Mouse (Mus musculus) skeletal muscle tissue, adult 2 months (tissue): Measurements from ENCODE around the gene 1700125H20Rik.
A peak's percentile ranks its signal among the peaks of the same experiment; 100 is the strongest.
"Not testable (repeated sequence)": the region's sequence is repeated elsewhere in the genome, so short reads cannot be mapped to it uniquely, and the experiment has no call there.

ENCODE experiments used
- DNase-seq: peaks from one replicate; pipeline ENCODE4 v3.0.0-alpha.2; 2012; ENCODE audit warnings: low read depth, low spot score

1700125H20Rik gene

DNA sequence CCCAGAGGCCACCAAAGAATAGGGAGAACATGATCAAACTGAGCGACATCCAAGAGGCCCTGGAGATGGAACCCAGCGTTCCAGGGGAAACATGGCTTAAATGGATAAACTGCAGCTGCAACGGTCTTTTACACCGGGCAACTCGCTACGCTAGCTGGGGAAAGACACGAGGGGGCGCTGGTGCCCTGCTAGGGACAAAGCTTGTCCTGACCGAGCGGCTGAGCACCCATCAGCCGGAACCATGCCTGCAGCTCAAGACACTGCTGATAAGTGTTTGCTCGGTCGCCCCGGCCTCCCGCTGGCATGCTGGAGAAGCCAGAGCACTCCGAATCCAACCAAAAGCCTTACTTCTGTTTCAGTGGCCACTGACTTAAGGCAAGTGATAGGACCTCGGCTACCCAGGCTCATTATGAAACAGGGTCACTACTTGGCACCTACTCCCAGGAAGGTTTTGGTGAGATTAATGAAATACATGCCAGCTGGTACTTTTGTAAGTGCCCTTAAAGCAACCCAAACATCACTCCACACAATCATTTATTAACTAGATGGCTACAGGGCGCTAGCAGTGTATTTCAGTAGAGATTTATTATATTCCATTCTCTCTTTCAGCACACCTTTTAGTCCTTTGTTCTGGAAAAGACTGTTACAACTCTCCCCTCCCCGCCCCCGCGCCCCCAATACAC, at the start of gene 1700125H20Rik:
Gene 1700125H20Rik (plus strand): TSS at position 347 of the 683 bp plus-strand sequence.
- DNase-seq, result peak; percentile 63

DNA sequence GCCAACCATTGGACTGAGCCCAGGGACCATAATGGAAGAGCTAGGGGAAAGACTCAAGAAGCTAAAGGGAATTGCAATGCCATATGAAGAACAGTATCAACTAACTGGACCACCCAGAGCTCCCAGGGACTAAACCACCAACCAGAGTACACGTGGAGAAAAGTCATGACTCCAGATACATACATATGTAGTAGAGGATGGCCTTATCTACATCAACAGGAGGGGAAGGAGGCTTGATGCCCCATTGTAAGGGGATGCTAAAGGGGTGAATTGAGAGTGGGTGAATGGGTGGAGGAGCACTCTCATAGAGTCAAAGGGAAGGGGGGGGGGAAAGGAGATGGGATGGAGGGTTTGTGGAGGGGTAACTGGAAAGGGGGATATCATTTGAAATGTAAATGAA, 48.1 kb upstream of the 1700125H20Rik start:
- DNase-seq, result no peak

DNA sequence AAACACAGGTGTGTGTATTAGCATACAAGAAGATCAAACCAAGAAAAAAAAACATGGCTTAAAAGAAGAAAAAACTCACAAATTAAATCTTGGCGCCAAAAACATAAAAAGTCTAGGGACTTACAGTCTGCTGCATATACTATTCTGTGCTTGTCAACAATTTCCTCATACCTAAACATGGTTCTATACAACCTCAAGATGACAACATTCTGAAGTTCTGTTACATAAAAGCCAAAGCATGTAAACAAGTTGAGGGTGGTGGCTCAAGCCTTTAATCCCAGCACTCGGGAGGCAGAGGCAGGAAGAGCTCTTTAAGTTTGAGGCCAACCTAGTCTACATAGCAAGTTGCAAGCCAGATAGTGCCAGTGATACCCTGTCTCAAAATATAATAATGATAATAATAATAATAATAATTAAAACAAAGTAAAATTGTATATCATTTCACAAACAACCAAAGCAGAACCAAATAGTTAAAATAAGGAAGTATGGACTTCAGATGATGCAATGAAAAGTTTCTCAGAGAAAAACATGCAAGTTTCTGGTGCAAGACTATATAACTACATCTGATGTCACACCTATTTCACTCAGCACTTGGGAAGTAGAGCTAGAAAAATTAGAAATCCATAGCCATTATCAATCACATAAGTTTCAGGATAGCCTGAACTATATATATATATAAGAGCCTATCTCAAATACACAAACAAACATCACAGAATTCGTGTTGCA, 46.8 kb upstream of the 1700125H20Rik start:
- no peak for DNase-seq

DNA sequence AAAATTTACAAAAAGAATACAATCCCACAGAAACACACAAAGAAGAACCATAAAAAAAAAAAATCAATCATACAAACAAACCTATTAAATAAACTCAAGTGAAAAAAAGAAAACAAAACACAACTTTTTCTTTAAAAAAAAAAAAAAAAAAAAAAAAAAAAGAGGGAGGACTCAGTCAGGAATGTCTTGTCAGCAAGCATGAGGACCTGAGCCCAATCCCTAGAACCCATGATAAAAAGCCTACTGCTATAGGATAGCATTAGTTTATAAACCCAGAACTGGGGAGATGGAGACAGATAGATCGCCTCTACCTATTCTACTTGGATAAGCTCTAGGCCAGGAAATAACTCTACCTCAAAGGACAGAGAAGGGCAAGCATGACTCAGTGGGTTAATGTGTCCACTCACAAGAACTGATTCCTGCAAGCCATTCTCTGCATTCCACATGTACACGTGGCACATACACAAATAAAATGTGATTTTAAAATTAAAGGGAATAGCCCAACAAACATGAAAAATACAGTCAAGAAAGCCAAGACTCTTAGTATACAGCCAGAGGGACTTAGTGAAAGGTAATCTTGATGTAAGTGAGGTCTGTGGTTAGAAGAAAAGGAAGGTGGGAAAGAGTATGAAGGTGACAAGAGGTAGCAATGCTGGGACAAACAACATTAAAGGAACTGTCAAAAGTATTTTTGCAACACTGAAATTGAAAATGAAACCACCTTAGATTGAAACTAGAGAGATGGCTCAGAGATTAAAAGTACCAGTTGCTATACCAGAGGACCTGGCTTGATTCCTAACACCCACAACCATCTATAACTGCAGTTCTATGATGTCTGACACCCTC, 43.7 kb upstream of the 1700125H20Rik start:
- no peak for DNase-seq

DNA sequence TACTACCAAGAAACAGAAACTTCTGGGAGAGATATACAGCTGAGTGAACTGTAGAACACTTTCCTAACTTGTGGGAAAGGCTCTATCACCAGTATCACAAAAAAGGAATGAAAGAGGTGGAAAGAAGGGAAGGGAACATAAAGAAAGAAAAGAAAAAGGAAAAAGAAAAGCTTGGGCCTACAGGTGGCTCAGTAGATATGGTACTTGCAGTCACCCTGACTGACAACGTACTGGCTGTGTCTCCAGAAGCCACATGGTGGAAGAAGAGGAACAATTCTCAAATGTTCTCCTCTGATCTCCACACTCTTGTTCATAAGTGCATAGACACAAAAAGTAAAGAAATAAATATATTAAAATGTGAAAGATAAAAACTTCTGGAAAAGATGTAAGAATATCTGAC, 41.3 kb upstream of the 1700125H20Rik start:
- DNase-seq, result no peak

DNA sequence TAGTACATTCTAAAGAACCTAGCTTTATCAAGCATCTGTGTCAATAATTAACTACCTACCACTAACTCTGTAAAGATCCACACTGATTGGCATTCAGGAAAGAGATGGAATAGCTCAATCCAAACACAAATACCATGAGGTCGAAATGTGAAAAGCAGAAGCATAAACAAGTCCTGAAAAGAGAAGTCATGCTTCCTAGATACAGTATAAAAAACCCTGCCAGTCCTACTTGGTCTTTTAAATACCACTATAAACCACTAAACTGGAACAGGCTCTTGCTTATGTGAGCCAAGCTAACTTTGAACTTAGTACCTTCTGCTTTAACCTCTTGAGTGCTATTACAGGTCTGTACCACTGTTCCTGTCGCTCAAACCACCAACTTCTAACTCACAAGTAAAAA, 38.7 kb upstream of the 1700125H20Rik start:
- DNase-seq, result no peak

DNA sequence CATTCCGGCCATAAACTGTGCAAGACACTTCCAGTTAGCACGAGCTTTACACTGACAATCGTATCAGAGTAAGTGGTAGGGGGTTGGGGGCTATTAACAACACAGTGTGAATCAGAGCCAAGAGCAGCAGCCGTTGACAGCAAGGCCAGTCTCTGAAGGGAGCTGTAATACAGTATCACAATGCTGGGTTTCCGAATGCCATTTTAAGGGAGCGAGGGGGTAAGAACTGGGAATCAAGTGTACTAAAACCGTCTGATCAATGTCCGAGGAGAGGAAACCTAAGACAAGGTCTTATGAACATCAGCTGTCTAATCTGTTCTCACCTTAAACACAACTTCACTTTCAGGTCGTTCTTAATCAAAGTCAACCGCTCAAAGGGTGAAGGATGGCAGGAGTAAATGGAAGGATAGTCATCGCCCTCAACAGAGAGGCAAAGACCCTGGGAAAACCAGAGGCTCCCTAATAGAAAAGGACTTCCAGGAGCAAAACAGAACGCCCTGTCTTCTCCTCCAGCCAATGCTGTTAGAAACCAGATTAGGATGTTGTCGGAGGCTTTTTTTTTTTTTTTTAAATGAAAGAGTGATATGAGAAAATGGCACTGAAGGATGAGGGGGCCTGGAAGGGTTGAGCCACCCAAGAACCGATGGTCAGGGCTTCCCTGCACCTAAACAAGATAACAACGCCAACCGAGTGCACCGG, 31.3 kb upstream of the 1700125H20Rik start:
- no peak for DNase-seq

DNA sequence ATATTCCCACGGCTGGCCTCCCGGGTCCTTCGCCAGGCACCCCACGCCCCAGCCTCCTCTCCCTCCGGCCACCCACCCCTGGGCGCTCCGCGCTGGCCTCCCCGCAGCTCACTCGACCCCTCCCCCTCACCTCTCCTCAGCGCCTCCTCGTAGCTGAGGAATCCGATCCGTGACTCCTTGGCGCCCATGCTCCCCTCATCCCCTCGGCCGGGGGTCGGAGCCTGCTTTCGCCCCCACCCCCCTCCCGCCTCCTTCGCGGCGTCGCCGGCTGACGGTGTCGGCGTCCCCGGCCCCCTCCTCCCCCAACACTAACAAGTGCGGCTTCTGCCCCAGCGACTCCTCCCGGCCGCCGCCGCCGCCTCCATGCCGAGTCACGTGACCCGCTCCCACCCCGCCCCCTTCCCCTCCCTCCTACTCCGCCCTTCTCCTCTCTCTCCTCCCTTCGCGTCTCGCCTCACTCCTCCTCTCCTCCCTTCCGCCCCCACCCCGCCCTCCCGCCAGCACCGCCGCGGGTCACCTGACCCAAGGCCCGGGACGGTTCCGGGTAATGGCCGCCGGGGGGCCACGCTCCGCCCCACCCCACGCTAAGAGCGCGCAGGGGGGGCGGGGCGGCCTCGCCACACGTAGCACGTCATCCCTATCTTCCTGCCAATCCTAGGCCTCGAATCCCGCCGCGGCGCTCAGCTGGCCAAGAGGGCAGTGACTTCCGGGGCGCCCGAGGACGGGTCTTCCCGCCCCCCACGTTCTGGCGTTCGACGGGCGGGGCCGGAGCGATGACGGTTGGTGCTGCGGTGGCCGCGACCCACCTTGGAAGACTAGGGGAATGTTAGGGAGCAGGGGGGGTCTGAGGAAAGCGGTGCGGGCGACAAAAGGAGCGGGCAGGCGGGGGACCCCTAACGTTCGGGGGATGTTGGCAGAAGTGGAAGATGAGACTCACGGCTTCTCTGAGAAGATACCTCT, 30.3 kb upstream of the 1700125H20Rik start, which contains the start of gene Usp32:
Gene Usp32 (minus strand): TSS at position 581 of the 960 bp plus-strand sequence.
- DNase-seq, result peak; percentile 98

DNA sequence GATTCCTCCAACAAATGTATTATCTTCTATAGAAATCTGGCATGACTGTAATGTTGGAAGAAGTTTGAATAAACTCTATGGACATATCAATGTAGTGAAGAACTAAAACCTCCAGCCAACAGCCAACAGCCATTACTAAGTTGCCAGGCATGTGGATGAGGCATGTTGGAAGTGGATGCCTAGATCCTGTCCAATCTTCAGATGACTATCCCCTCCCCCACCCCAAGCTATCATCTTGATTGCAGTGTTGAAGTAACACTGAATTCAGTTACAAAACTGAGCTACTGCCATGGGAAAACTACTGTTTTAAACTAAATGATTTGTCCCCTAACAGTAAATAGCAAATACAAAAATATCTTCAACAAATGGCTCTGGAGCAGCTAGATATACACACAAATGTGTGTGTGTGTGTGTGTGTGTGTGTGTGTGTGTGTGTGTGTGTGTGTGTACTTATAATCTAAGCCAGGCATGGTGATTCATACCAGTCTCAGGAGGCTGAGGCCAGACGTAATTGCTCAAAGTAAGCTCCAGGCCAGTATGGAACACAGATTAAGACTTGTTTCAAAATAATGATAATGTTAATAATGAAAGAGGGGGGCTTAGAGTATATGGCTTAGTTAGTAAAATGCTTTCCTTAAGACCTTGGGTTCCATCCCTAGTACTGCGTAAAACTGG, 17.8 kb upstream of the 1700125H20Rik start:
- no peak for DNase-seq

DNA sequence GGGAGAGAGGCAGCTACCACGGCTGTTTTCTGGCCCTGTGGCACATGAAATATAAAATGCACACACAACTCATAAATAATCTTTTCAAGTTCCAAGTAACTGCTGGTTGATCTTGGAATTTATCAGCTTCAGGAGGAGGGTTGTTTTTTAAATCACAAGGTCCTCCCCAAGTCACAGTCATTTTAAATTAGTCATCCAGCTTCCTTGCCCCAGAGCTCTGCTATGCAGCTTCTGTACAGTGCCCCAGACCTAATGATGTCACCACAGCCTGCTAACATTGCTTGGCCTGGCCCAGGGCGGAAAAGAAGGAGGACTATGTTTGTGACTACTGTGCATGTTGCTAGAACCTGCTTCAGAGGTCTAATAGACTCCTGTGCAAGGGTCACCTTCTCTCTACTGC, 12.9 kb upstream of the 1700125H20Rik start:
- no peak for DNase-seq

DNA sequence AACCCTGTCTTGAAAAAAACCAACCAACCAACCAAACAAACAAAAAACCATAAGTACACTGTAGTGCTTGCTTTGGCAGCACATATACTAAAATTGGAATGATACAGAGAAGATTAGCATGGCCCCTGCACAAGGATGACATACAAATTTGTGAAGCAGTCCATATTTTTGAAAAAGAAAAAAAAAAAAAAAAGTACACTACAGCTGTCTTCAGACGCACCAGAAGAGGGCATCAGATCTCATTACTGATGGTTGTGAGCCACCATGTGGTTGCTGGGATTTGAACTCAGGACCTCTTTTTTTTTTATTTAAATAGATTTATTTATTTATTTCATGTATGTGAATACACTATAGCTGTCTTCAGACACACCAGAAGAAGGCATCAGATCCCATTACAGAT, 7.2 kb upstream of the 1700125H20Rik start:
- DNase-seq, result not testable (repeated sequence)

DNA sequence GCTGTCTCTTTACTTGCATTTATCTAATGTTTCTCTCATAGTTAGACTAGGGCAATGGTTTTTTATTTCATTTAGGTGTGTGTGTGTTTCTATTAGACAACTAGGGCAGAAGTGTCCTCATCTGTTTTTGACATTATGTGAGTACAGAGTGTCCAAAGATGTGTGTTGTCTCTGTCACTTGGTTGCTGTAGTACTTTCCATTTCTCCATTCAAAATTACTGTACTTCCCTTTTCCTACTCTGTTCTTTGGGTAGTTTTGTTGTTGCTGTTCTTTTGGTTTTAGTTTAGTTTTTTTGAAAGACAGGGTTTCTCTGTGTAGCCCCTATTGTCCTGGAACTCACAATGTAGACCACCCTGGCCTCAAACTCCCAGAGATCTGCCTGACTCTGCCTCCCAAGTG, 5.8 kb upstream of the 1700125H20Rik start:
- no peak for DNase-seq

DNA sequence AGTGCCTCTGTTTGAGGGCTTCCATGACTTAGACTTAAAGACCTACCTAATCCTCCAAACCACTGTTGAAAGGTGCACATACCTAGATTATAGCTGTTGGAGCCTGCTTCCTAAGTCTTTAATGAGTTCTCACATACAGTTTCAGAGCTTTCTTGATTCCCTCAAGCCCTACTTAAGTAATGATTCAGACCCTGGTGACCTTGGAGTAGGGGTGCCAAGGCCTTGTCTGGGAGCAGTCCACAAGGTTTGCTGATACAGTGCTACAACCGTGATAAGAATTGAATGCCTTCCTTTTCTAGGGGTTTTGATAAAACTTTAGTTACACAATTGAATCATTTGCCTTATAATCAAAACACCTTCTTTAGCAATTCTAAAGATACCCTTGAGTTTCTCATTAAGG, 2.7 kb upstream of the 1700125H20Rik start:
- no peak for DNase-seq

DNA sequence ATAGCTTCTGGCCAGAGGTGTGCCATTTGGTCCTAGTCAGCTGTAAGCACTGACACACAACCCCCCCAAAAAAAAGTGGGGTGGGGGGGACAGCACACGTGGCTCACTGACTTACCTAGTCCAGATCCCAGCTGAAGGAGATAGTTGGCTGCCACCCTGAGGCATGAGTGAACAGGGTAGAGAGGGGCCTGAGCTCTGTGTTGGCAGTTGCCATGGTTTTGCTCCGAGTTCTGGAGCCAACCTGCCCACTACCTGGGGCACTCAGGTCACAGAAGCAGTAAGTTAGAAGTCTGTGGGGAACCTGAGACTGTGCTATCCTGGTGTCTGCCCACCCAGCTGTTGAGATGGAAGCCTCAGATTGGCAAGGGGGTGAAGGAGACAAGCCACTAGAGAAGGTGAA, 629 bp downstream of the 1700125H20Rik start:
- no peak for DNase-seq

DNA sequence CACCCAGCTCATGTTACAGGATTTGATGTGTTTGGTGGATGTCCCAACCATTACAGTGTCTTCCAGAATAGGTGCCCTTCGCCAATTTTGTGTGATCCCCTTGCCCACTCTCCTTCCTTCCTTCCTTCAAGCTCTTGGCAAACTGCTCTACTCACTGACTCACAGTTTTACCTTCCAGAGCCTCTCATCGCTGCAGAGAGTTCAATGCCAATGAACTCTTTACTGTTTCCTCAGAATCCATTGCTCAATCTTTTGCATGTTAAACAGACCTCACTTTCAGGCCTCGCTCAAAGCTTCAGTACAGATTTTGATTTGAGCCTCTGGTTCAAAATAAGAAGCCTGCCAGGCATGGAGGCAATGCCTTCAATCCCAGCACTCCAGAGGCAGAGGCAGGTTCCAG, 5.7 kb downstream of the 1700125H20Rik start:
- DNase-seq, result no peak

DNA sequence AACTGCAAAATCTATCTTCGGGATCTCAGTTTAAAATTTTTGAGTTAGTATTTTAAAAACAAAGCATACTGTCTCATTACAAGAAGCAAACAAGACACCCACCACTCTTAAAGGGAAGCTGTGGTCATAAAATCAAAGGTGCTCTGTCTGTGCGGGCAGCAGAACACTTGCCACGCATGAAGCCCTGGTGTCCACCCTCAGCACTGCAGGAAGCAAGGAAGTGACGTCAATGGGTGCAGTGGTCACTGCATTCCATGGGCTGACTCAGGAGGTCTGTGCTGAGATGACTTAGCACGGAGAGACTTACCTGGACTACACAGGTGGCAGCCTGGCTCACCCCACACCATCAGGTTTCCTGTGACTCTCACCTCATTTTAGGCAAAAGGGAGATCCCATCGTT, 7.6 kb downstream of the 1700125H20Rik start:
- DNase-seq, result no peak

DNA sequence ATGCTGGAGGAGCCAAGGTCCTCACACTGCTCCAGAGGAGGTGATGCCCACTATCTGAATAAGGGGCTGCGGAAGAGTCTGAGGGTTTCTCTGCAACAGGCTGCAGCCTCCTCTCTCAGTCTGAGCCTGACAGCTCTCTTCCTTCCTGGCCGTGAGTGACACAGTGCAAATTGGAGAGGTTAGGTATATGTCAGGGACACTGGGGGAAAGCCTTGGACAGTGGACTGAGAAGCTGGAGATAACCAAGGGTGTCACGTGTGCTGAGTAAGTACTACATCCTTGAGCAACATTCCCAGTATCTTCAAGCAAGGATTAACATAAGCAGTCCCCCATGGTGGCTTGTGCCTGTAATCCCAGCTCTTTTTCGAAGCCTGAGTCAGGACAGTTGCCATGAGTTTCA, 8.2 kb downstream of the 1700125H20Rik start:
- DNase-seq, result no peak

DNA sequence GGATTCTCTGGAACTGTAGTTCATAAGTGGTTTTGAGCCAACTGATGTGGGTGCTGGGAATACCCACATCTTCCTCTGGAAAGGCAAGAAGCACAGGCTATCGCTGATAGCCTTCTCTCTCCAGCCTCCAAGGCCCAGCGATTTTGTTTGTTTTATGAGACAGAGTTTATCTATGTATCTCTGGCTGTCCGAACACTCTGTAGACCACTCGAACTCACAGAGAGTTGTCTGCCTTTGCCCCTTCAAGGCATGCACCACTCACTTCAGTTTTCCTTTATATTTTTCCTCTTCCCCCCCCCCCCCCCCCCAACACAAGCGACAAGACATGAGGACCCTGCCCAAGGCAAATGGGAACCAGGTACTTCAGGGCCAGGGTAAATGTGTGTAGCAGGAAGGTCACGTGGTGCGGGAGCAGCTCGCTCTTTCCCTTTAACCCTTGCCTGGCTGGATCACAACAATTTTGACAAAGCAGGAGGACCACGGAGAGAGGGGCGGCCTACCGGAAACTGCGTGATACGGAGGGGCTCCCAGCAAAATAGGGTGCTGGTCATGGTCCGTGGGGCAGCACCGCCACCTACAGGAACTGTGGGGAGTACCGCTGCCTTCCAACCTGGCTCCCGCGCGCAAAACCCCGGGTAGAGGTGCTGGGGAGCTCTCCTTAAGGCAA, 12.5 kb downstream of the 1700125H20Rik start:
- DNase-seq, result no peak

DNA sequence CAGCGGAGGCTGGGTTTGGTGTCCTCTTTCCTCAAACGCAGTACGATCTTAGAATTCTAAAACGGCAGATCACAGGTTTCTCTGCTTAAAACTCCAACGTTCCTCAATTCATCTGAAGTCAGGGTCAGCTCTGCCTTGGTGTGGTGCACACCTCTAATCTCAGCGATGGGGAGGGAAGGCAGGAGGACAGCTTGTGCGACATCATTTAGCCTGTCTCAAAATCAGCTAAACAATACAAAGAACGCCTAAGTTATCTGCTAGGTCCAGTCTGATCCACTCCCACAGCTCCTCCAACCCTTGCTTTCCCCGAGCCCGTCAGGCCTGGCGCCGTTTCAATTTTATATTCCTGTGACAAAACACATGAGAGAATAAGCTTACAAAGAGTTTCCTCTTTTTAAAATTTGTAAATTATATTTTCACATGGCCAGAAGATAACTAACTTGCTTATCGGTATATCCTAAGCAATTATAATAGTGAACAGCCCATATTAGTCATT, 13.1 kb downstream of the 1700125H20Rik start:
- no peak for DNase-seq
